Mouse (Mus musculus) left cerebral cortex, postnatal 36 days (tissue): ENCODE results near the gene Ddx24. TPM values are rescaled to one million over a fixed set of nuclear protein-coding genes. Genes with fewer than 3 reads are reported as not detected.
"Not testable (repeated sequence)": the region's sequence is repeated elsewhere in the genome, so short reads cannot be mapped to it uniquely, and the experiment has no call there.

Source experiments
- DNase-seq, 2 experiments: peaks; one replicate each; pipeline ENCODE4 v3.0.0; 2021 to 2022; ENCODE audit warnings: low spot score in 2 of 2, mixed read lengths in 1 of 2
- intact Hi-C: fragments of 180-260 bp; cut with DNase I; formaldehyde crosslinking; loops from one replicate; pipeline ENCODE4 v1.15.1; 2025
- total RNA-seq, 2 experiments: library from RNA; stranded (reverse); gene quantifications; 2 replicates each; pipeline ENCODE4 v1.2.3; 2021

Gene Ddx24
- 100 to 1,000 TPM; 209 to 229 TPM for total RNA-seq

- DNase-seq = peak; percentile 97
- intact Hi-C loops = loop anchor here (1.0 to 5.0 kb wide), 2 partner anchors 66 to 216 kb away; no protein-coding TSS in a partner anchor
These were observed at the start of gene Ddx24 for GRCm38 (mm10) chr12:103425729-103426470. Gene Ddx24 (minus strand): TSS chr12:103425830.

DNA sequence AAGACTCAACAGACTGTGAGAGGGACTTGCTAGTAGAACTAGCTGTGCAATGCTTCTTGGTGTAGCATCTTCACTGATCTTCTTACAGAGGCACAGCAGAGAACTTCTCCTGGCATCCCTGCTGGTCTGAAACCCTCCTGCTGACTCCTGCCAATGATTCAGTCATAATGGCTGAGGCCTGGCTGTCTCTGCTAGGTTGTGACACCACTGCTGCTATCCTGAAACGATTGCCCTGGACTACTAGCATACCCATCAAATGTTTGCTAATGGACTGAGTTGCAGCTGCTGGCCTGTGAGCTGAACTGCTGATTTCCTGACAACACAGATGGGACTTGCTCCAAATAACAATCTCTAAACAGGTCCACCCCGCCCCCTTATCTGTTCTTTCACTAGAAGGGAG, 48.9 kb upstream of the Ddx24 start:
- DNase-seq = no peak
- intact Hi-C loops = no loop called here

- no peak for DNase-seq
- intact Hi-C loops = no loop called here
These were observed 31.5 kb upstream of the Ddx24 start, which contains the start of gene Ifi27l2b for GRCm38 (mm10) chr12:103457140-103457539. Gene Ifi27l2b (minus strand): TSS chr12:103457223.

DNA sequence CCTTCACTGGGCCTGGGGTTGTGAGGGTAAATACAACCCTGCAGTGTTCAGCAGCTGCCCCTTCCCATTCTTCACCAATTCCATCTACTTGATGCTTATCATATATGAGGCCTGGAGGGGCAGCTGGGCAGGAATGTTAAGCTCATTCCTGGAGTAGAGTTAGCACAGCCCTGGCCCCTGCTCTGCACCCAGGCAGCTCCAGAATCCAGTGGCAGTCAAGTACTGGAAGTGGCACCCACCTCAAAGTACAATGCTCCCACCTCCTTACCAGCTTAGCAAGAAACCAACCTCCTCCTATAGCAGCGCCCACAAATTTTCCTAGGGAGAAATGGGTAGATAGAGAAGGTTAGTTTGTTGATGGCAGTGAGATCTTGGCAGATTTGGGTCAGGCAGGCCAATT, 31.1 kb upstream of the Ddx24 start:
- DNase-seq, intact Hi-C loops: not testable (repeated sequence)

DNA sequence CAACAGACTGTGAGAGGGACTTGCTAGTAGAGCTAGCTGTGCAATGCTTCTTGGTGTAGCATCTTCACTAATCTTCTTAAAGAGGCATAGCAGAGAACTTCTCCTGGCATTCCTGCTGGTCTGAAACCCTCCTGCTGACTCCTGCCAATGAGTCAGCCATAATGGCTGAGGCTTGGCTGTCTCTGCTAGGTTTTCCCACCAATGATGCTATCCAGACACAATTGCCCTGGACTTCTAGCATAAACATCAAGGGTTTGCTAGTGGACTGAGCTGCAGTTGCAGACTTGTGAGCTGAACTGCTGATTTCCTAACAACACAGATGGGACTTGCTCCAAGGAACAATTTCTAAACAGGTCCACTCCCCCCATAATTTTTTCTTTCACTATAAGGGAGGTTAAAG, 27.7 kb upstream of the Ddx24 start:
- no peak for DNase-seq
- intact Hi-C loops = no loop called here

- no peak for DNase-seq
- intact Hi-C loops = no loop called here
These were observed 19.4 kb upstream of the Ddx24 start for GRCm38 (mm10) chr12:103445060-103445459.

DNA sequence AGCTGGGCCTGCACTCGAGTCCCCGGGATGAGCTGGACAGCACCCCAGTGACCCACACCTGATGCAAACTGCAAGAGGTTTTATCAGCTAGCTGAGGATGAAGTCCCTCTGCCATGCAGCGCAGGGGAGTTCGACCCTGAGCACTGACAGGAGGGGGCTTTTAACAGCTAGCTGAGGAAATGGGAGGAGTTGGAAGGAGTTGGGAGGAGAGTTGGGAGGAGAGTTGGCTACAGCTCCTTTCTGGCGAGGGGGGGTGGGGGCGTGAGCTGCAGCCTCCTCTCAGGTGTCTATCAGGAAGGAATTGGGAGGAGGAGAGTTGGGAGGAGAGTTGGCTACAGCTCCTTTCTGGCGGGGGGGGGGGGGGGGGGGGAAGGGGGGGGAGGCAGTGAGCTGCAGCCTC, 18.6 kb upstream of the Ddx24 start:
- intact Hi-C loops, DNase-seq: not testable (repeated sequence)

- intact Hi-C loops = no loop called here
- DNase-seq = no peak
These were observed 17.9 kb upstream of the Ddx24 start, which contains the start of gene Ifi27l2a for GRCm38 (mm10) chr12:103443524-103443923. Gene Ifi27l2a (minus strand): TSS chr12:103443680.

DNA sequence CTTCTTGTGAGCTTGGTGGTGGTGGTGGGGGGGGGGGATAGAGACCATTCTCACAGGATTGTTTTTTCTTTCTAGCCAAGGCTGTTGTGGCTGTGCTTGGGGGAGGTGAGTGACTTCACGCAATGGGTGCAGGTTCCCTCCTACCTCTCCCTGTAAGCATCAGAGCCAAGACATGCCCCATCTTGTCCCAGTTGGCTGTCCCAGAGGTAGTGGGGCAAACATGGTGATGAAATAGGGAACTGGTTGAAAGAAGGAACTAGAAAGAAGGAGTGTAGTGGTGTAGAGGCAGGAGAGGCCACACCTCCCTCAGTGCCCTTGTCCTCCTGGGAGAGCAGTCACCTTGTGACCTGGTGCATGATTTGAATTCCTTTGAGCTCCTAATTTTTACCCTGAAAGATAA, 12.0 kb upstream of the Ddx24 start:
- intact Hi-C loops = no loop called here
- DNase-seq = no peak

- no peak for DNase-seq
- intact Hi-C loops = no loop called here
These were observed 9.2 kb upstream of the Ddx24 start for GRCm38 (mm10) chr12:103434861-103435260.

- intact Hi-C loops = no loop called here
- peak; percentile 29 to 47 for DNase-seq
These were observed 8.5 kb upstream of the Ddx24 start, which contains the start of gene Ifi27 for GRCm38 (mm10) chr12:103433986-103434731. Gene Ifi27 (plus strand): TSS chr12:103434211.

- intact Hi-C loops = no loop called here
- DNase-seq = no peak
These were observed 7.8 kb upstream of the Ddx24 start for GRCm38 (mm10) chr12:103433430-103433829.

GRCm38 (mm10) chr12:103426710-103427109, 1.1 kb upstream of the Ddx24 start:
- intact Hi-C loops = loop anchor here (1.0 to 5.0 kb wide), 2 partner anchors 66 to 216 kb away; no protein-coding TSS in a partner anchor
- no peak for DNase-seq

DNA sequence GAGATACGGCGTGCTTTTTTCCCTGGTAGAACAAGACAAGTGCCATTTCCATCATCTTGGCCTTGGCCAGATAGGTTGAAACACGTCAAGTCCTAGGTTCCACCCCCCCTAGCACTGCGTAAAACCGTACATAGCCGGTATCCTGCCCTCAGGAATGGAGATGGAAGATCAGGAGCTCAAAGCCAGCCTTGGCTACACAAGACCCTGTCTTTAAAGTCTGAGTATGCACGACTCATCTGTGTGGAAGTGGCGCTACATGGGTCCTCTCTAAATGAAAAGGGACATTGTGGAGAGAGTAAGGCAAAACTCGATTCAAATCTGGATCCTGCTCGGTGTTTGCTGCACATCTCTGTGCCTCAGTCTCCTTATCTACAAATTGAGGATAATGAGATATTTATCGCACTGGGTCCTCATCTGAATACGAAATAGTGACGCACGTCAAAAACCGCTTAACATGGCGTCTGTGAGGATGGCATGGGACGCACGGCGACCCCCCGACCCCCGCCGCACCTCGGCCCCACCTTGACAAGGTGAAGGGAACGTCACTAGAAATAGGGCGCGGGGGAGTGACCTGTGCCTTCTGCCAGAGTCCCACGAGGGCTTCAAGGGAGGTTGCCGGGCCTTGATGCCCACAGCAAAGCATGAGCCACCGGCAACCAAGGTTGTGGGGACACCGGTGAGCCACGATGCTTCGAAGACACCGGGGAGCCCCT, 458 bp downstream of the Ddx24 start:
- intact Hi-C loops = loop anchor here (5.0 kb wide), 1 partner anchor 217 kb away; no protein-coding TSS in a partner anchor
- peak in 1 of 2 experiments; percentile 41 for DNase-seq

DNA sequence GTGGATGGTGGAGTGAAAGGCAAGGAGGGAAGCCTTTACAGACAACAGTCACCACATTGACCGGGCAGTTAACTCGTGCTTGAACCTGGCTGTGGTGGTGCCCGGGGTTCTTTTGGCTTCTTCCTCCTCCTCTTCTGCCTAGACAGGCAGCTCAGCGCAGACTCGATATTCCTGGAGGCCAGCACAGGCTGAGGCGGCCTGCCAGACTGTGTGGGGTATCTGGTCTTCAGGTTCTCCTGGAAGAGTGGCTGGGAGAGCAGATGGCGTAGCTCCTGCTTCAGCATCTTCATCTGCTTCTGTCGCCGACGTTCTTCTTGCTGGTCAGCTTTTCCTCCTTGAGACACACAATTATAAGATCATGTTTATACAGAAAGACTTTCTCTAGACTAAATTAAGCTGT, 17.5 kb downstream of the Ddx24 start:
- peak; percentile 67 to 78 for DNase-seq
- intact Hi-C loops = no loop called here

- no peak for DNase-seq
- intact Hi-C loops = no loop called here
These were observed 17.9 kb downstream of the Ddx24 start, which contains the start of gene 9330161L09Rik for GRCm38 (mm10) chr12:103407720-103408119. Gene 9330161L09Rik (minus strand): TSS chr12:103407820.

DNA sequence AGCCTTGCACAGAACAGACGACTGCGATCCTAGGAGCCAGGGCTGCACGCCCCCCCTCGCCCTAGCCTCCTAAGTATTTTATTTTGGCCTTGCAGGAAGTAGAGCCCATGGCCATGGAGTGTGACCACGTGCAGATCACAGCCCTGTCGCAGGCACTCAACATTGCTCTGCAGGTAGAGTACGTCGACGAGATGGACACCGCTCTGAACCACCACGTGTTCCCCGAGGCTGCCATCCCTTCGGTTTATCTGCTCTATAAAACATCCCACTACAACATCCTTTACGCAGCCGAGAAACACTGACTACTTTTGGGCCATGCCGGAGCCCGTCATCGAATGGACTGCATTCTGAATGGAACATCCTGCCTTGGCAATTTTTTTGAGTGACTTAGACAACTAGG, 21.5 kb downstream of the Ddx24 start:
- intact Hi-C loops = no loop called here
- DNase-seq = no peak

DNA sequence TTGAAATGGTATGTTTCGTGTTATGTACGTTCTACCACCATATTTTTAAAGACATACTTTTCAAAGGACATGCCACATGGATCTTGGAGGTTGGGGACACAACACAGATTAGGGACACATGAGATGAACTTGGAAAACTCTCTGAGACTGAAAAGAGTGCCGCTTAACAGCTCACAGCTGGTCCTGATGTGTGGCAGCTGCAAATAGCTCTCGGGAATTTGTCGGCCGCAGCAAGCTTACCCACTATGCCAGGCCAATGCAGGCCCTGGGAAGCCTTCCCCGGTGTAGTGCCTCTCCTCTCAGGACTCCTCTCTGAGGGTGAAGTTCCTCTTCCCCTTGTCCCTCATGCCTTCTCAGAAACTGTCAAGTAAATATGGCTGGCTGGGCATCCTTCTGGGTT, 28.9 kb downstream of the Ddx24 start:
- intact Hi-C loops = no loop called here
- DNase-seq = no peak

DNA sequence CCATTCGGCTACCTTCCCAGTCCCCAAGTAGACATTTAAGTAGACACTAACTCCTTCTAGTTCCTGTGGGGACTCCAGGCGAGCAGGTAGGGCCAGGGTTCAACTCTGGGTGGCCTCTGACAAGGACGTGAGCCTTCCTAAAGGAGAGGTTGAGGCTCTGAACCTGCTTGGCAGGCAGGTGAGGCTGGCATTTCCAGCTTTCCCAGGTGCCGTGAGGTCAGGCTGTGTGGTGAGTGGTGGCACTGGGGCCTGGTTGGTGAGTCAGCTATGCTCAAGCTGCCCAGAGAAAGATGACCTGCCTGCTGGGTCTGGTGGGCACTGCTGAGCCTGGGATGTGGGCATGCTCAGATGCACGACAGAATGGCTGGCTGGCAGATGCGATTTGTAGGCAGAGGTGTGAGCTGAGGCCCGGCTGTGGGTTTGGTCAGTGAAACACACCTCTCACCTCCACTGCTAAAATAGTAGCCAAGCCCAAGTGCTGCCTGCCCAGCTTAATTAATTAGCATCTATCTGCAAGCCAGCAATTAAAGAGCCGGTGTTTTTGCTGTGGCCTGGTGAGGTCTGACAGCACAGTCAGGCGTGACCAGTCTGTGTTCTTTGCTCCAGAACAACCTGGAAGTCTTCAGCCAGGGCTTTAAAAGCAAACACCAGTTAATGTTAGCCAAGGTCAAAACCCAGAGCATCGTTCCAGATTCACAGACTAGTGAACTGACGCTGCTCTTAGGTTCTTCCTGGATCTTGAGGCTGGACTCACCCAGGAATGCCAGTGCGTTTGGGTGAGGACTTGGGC, 29.9 kb downstream of the Ddx24 start:
- peak in 1 of 2 experiments; percentile 27 for DNase-seq
- intact Hi-C loops = no loop called here
